Mouse (Mus musculus) brain, embryonic 18.5 days (tissue): ENCODE data around the gene Erbb4.
"Not testable (repeated sequence)": the region's sequence is repeated elsewhere in the genome, so short reads cannot be mapped to it uniquely, and the experiment has no call there.

ENCODE experiments used
- DNase-seq: peaks from one replicate; pipeline ENCODE4 v3.0.0-alpha.2; 2012; ENCODE audit warnings: low read depth, low spot score

The Erbb4 gene

GRCm38 (mm10) chr1:68872976-68873634, 234.8 kb downstream of the Erbb4 start:
- DNase-seq: no peak

- no peak for DNase-seq
These were observed 247.5 kb downstream of the Erbb4 start for GRCm38 (mm10) chr1:68860341-68860740.

GRCm38 (mm10) chr1:68859480-68859879, 248.4 kb downstream of the Erbb4 start:
- no peak for DNase-seq

GRCm38 (mm10) chr1:68839352-68839751, 268.5 kb downstream of the Erbb4 start:
- no peak for DNase-seq

GRCm38 (mm10) chr1:68834686-68835085, 273.2 kb downstream of the Erbb4 start:
- no peak for DNase-seq

- no peak for DNase-seq
These were observed 275.8 kb downstream of the Erbb4 start for GRCm38 (mm10) chr1:68832101-68832500.

- DNase-seq: no peak
These were observed 276.3 kb downstream of the Erbb4 start for GRCm38 (mm10) chr1:68831575-68831974.

- DNase-seq: no peak
These were observed 277.2 kb downstream of the Erbb4 start for GRCm38 (mm10) chr1:68830501-68831239.

- DNase-seq: no peak
These were observed 284.7 kb downstream of the Erbb4 start for GRCm38 (mm10) chr1:68823116-68823644.

- DNase-seq: no peak
These were observed 301.1 kb downstream of the Erbb4 start for GRCm38 (mm10) chr1:68806711-68807110.

GRCm38 (mm10) chr1:68787409-68788015, 320.3 kb downstream of the Erbb4 start:
- no peak for DNase-seq

- DNase-seq: no peak
These were observed 327.2 kb downstream of the Erbb4 start for GRCm38 (mm10) chr1:68780653-68781052.

- no peak for DNase-seq
These were observed 327.8 kb downstream of the Erbb4 start for GRCm38 (mm10) chr1:68780032-68780431.

- DNase-seq: not testable (repeated sequence)
These were observed 341.8 kb downstream of the Erbb4 start for GRCm38 (mm10) chr1:68766095-68766494.

GRCm38 (mm10) chr1:68762456-68762855, 345.4 kb downstream of the Erbb4 start:
- no peak for DNase-seq

GRCm38 (mm10) chr1:68748976-68749375, 358.9 kb downstream of the Erbb4 start:
- DNase-seq: peak; percentile 60

- no peak for DNase-seq
These were observed 426.4 kb downstream of the Erbb4 start for GRCm38 (mm10) chr1:68681478-68681877.

- no peak for DNase-seq
These were observed 433.2 kb downstream of the Erbb4 start for GRCm38 (mm10) chr1:68674667-68675066.

GRCm38 (mm10) chr1:68666831-68667601, 440.8 kb downstream of the Erbb4 start:
- DNase-seq: peak; percentile 20

GRCm38 (mm10) chr1:68590475-68590874, 517.4 kb downstream of the Erbb4 start:
- no peak for DNase-seq

- no peak for DNase-seq
These were observed 533.9 kb downstream of the Erbb4 start for GRCm38 (mm10) chr1:68573851-68574540.
